Mouse (Mus musculus): Measurements from ENCODE around the gene Tfpi.
"Not testable (repeated sequence)": the region's sequence is repeated elsewhere in the genome, so short reads cannot be mapped to it uniquely, and the experiment has no call there.

Gene Tfpi

GRCm38 (mm10) chr2:84476577-84476976, at the start of gene Tfpi:
Gene Tfpi (minus strand): TSS chr2:84476775.
- peak; percentile 86 for DNase-seq (ENCODE audit: low read depth, low spot score)

GRCm38 (mm10) chr2:84526221-84526620, 49.6 kb upstream of the Tfpi start:
- peak; percentile 48 for DNase-seq (ENCODE audit: low read depth, low spot score)

GRCm38 (mm10) chr2:84525806-84526205, 49.2 kb upstream of the Tfpi start:
- DNase-seq (ENCODE audit: low read depth, low spot score), result peak; percentile 32

GRCm38 (mm10) chr2:84525047-84525446, 48.5 kb upstream of the Tfpi start:
- no peak for DNase-seq (ENCODE audit: low read depth, low spot score)

GRCm38 (mm10) chr2:84523994-84524393, 47.4 kb upstream of the Tfpi start:
- DNase-seq (ENCODE audit: low read depth, low spot score), result no peak

GRCm38 (mm10) chr2:84523103-84523865, 46.7 kb upstream of the Tfpi start:
- no peak for DNase-seq (ENCODE audit: low read depth, low spot score)

GRCm38 (mm10) chr2:84519514-84520067, 43.0 kb upstream of the Tfpi start:
- no peak for DNase-seq (ENCODE audit: low read depth, low spot score)

GRCm38 (mm10) chr2:84518767-84519166, 42.2 kb upstream of the Tfpi start:
- peak; percentile 44 for DNase-seq (ENCODE audit: low read depth, low spot score)

GRCm38 (mm10) chr2:84513281-84513680, 36.7 kb upstream of the Tfpi start:
- no peak for DNase-seq (ENCODE audit: low read depth, low spot score)

- DNase-seq (ENCODE audit: low read depth, low spot score), result no peak
Observed at GRCm38 (mm10) chr2:84511508-84511907, 34.9 kb upstream of the Tfpi start.

- no peak for DNase-seq (ENCODE audit: low read depth, low spot score)
Observed at GRCm38 (mm10) chr2:84511036-84511435, 34.5 kb upstream of the Tfpi start.

- DNase-seq (ENCODE audit: low read depth, low spot score), result not testable (repeated sequence)
Observed at GRCm38 (mm10) chr2:84504954-84505394, 28.4 kb upstream of the Tfpi start.

GRCm38 (mm10) chr2:84504285-84504684, 27.7 kb upstream of the Tfpi start:
- DNase-seq (ENCODE audit: low read depth, low spot score), result no peak

GRCm38 (mm10) chr2:84498921-84499320, 22.3 kb upstream of the Tfpi start:
- DNase-seq (ENCODE audit: low read depth, low spot score), result no peak

- no peak for DNase-seq (ENCODE audit: low read depth, low spot score)
Observed at GRCm38 (mm10) chr2:84495108-84495507, 18.5 kb upstream of the Tfpi start.

GRCm38 (mm10) chr2:84493626-84494025, 17.1 kb upstream of the Tfpi start:
- DNase-seq (ENCODE audit: low read depth, low spot score), result peak; percentile 22

GRCm38 (mm10) chr2:84491715-84492114, 15.1 kb upstream of the Tfpi start:
- DNase-seq (ENCODE audit: low read depth, low spot score), result no peak

GRCm38 (mm10) chr2:84487705-84488291, 11.2 kb upstream of the Tfpi start:
- DNase-seq (ENCODE audit: low read depth, low spot score), result no peak

- no peak for DNase-seq (ENCODE audit: low read depth, low spot score)
Observed at GRCm38 (mm10) chr2:84481863-84482262, 5.3 kb upstream of the Tfpi start.

GRCm38 (mm10) chr2:84479036-84479435, 2.5 kb upstream of the Tfpi start:
- DNase-seq (ENCODE audit: low read depth, low spot score), result peak; percentile 95

- DNase-seq (ENCODE audit: low read depth, low spot score), result no peak
Observed at GRCm38 (mm10) chr2:84477759-84478158, 1.2 kb upstream of the Tfpi start.

- no peak for DNase-seq (ENCODE audit: low read depth, low spot score)
Observed at GRCm38 (mm10) chr2:84476131-84476530, 444 bp downstream of the Tfpi start.

- DNase-seq (ENCODE audit: low read depth, low spot score), result no peak
Observed at GRCm38 (mm10) chr2:84475601-84476000, 974 bp downstream of the Tfpi start.
